Mouse (Mus musculus): Measurements from ENCODE around the gene Wbp1l. TPM values are rescaled to one million over a fixed set of nuclear protein-coding genes. Genes with fewer than 3 reads are reported as not detected.

Gene Wbp1l
- total and polyA plus RNA-seq, 3 experiments: 52.9 to 70.0 TPM; not detected in 1

GRCm38 (mm10) chr19:46572548-46572947, 26.3 kb upstream of the Wbp1l start:
- Histone ChIP-seq H3K27me3 (ENCODE audit: control insufficient read depth in 1 of 2, insufficient read depth in 2 of 2, low read length in 2 of 2) (no peaks in the 10 kb centered on the region), H3K4me3 (ENCODE audit: control insufficient read depth in 1 of 2, insufficient read depth in 1 of 2, low read depth in 2 of 2, low read length in 2 of 2) (peak overlapping the region; percentile 73 to 81), H3K9me3 (replicated peaks; ENCODE audit: insufficient read depth, low read length) (no peaks in the 10 kb centered on the region), H3K4me1 (ENCODE audit: control insufficient read depth in 1 of 2, insufficient read depth in 2 of 2, low read length in 2 of 2) (peaks cover 8 to 15% of the 10 kb centered on the region in 2 experiments), H3K27ac (ENCODE audit: control insufficient read depth, low read depth, low read length) (peak overlapping the region; percentile 25), H3K36me3 (ENCODE audit: control insufficient read depth in 1 of 2, insufficient read depth in 2 of 2, low read length in 2 of 2) (peaks cover 0 to 19% of the 10 kb centered on the region in 2 experiments; a peak in 2 of 4 replicates), H3K79me2 (ENCODE audit: control insufficient read depth, insufficient read depth, low read length, poor library complexity) (peaks cover 5% of the 10 kb centered on the region), H3K9ac (ENCODE audit: control insufficient read depth, low read depth, low read length, poor library complexity, severe bottlenecking) (peak overlapping the region; percentile 68)
- 0 out of 2 replicates have a peak, but pooled peaks have one; percentile 2 for TF ChIP-seq SIN3A (IDR thresholded peaks at IDR 0.05; ENCODE audit: low read length)
- TF ChIP-seq ZNF384 (IDR thresholded peaks at IDR 0.05; ENCODE audit: low read depth, low read length): no peak
- TF ChIP-seq UBTF (IDR thresholded peaks at IDR 0.05; ENCODE audit: borderline replicate concordance, insufficient read depth, low read depth, low read length): no peak
- TF ChIP-seq USF2 (IDR thresholded peaks at IDR 0.05; ENCODE audit: borderline replicate concordance in 1 of 2, insufficient read depth in 1 of 2, low read depth in 1 of 2, low read length in 2 of 2): no peak
- peak; percentile 83 for DNase-seq (ENCODE audit: low read depth, low spot score)

GRCm38 (mm10) chr19:46572951-46573937, 25.6 kb upstream of the Wbp1l start, which contains the start of the genes Arl3 and Sfxn2:
Gene Arl3, minus strand, starts transcription at chr19:46573198.
Gene Sfxn2, plus strand, starts transcription at chr19:46573365.
- H3K36me3 ChIP-seq (ENCODE audit: control insufficient read depth in 1 of 2, insufficient read depth in 2 of 2, low read length in 2 of 2): peaks cover 0 to 19% of the 10 kb centered on the region in 2 experiments; a peak in 2 of 4 replicates
- no peaks in the 10 kb centered on the region for H3K9me3 ChIP-seq (replicated peaks; ENCODE audit: insufficient read depth, low read length)
- H3K9ac ChIP-seq (ENCODE audit: control insufficient read depth, low read depth, low read length, poor library complexity, severe bottlenecking): peak within 1 kb of the TSS; percentile 68
- H3K79me2 ChIP-seq (ENCODE audit: control insufficient read depth, insufficient read depth, low read length, poor library complexity): peaks cover 5% of the 10 kb centered on the region
- H3K27ac ChIP-seq (ENCODE audit: control insufficient read depth, low read depth, low read length): peak within 1 kb of the TSS; percentile 47
- DNase-seq (ENCODE audit: low read depth, low spot score): peak; percentile 100
- H3K4me1 ChIP-seq (ENCODE audit: control insufficient read depth in 1 of 2, insufficient read depth in 2 of 2, low read length in 2 of 2): peaks cover 8 to 15% of the 10 kb centered on the region in 2 experiments
- no peaks in the 10 kb centered on the region for H3K27me3 ChIP-seq (ENCODE audit: control insufficient read depth in 1 of 2, insufficient read depth in 2 of 2, low read length in 2 of 2)
- H3K4me3 ChIP-seq (ENCODE audit: control insufficient read depth in 1 of 2, insufficient read depth in 1 of 2, low read depth in 2 of 2, low read length in 2 of 2): peak within 1 kb of the TSS; percentile 73 to 81
- TF ChIP-seq POLR2AphosphoS2 (IDR thresholded peaks at IDR 0.05; ENCODE audit: low read length): peak; percentile 89
- TF ChIP-seq HCFC1 (IDR thresholded peaks at IDR 0.05; ENCODE audit: low read depth, low read length): peak; percentile 68
- no peak for TF ChIP-seq JUND (IDR thresholded peaks at IDR 0.05; ENCODE audit: low read depth, low read length)
- no peak for TF ChIP-seq CHD1 (IDR thresholded peaks at IDR 0.05; ENCODE audit: low read depth, low read length)
- TF ChIP-seq MAX (IDR thresholded peaks at IDR 0.05; ENCODE audit: low read length): peak; percentile 85
- TF ChIP-seq NELFE (IDR thresholded peaks at IDR 0.05; ENCODE audit: low read depth, low read length): peak; percentile 95
- TF ChIP-seq MYB (IDR thresholded peaks at IDR 0.05; ENCODE audit: low read depth, low read length): no peak
- no peak for TF ChIP-seq USF2 (IDR thresholded peaks at IDR 0.05; ENCODE audit: borderline replicate concordance in 1 of 2, insufficient read depth in 1 of 2, low read depth in 1 of 2, low read length in 2 of 2)
- no peak for TF ChIP-seq GABPA (IDR thresholded peaks at IDR 0.05; ENCODE audit: low read depth, low read length)
- no peak for TF ChIP-seq ZNF384 (IDR thresholded peaks at IDR 0.05; ENCODE audit: low read depth, low read length)
- TF ChIP-seq POLR2AphosphoS5 (IDR thresholded peaks at IDR 0.05; ENCODE audit: borderline replicate concordance, low read depth, low read length): 0 out of 2 replicates have a peak, but pooled peaks have one; percentile 30
- peak; percentile 72 for TF ChIP-seq ELF1 (IDR thresholded peaks at IDR 0.05; ENCODE audit: low read depth, low read length)
- peak; percentile 87 for TF ChIP-seq MXI1 (IDR thresholded peaks at IDR 0.05; ENCODE audit: low read depth, low read length)
- 0 out of 2 replicates have a peak, but pooled peaks have one; percentile 40 for TF ChIP-seq BHLHE40 (IDR thresholded peaks at IDR 0.05; ENCODE audit: borderline replicate concordance, low read depth, low read length)
- TF ChIP-seq MAZ (IDR thresholded peaks at IDR 0.05; ENCODE audit: low read depth, low read length): peak; percentile 92
- TF ChIP-seq KAT2A (conservative IDR thresholded peaks at IDR 0.05; ENCODE audit: low read depth, low read length): no peak; the same call in 1 of the 2 replicates
- TF ChIP-seq USF1 (IDR thresholded peaks at IDR 0.05; ENCODE audit: low read depth, low read length): peak; percentile 92
- no peak for TF ChIP-seq ZC3H11A (IDR thresholded peaks at IDR 0.05; ENCODE audit: low read depth, low read length)
- TF ChIP-seq UBTF (IDR thresholded peaks at IDR 0.05; ENCODE audit: borderline replicate concordance, insufficient read depth, low read depth, low read length): 0 out of 2 replicates have a peak, but pooled peaks have one; percentile 55
- no peak; the same call in 1 of the 2 replicates for TF ChIP-seq RCOR1 (IDR thresholded peaks at IDR 0.05; ENCODE audit: low read depth, low read length)
- peak; percentile 94 to 99 for TF ChIP-seq POLR2A (IDR thresholded peaks at IDR 0.05; ENCODE audit: control insufficient read depth in 1 of 2, insufficient read depth in 1 of 2, low read depth in 1 of 2, low read length in 2 of 2, poor library complexity in 1 of 2)
- TF ChIP-seq TCF12 (IDR thresholded peaks at IDR 0.05; ENCODE audit: low read depth, low read length): peak; percentile 59
- TF ChIP-seq CTCF (IDR thresholded peaks at IDR 0.05 in 2 of 3, conservative IDR thresholded peaks at IDR 0.05 in 1 of 3; ENCODE audit: control insufficient read depth in 1 of 3, insufficient read depth in 1 of 3, low read depth in 2 of 3, low read length in 3 of 3, poor library complexity in 1 of 3, severe bottlenecking in 1 of 3): peak in 2 of 3 experiments; percentile 22 to 23; a peak in 3 of 6 replicates
- TF ChIP-seq TBP (IDR thresholded peaks at IDR 0.05; ENCODE audit: low read depth, low read length): peak; percentile 87
- TF ChIP-seq EP300 (IDR thresholded peaks at IDR 0.05; ENCODE audit: low read depth in 1 of 2, low read length in 2 of 2): no peak
- no peak for TF ChIP-seq CHD2 (IDR thresholded peaks at IDR 0.05; ENCODE audit: low read length)
- TF ChIP-seq MYC (IDR thresholded peaks at IDR 0.05; ENCODE audit: low read depth, low read length): peak; percentile 82

All from MEL (cell line).